Mouse (Mus musculus) stomach, postnatal 0 days (tissue): Measurements from ENCODE around the gene Gm10310. TPM values are rescaled to one million over a fixed set of nuclear protein-coding genes. Genes with fewer than 3 reads are reported as not detected.
"Not testable (repeated sequence)": the region's sequence is repeated elsewhere in the genome, so short reads cannot be mapped to it uniquely, and the experiment has no call there.

ENCODE experiments used
- ATAC-seq: fragments of 200-750 bp; cut with Nextera tagmentation; 2 replicates; pipeline ENCODE4 v1.8.0; 2017; ENCODE audit not compliant: low FRiP score, low TSS enrichment
- DNase-seq: peaks from one replicate; pipeline ENCODE4 v3.0.0-alpha.2; 2016; ENCODE audit warnings: low spot score
- H3K27ac ChIP-seq: fragments of 300-500 bp; sonication (generic); replicated peaks from 2 replicates; pipeline ENCODE4 v1.5.1; 2014; ENCODE audit warnings: mild to moderate bottlenecking, control low read depth
- H3K27me3 ChIP-seq: fragments of 300-500 bp; sonication (generic); 2 replicates; pipeline ENCODE4 v1.6.1; 2014; ENCODE audit warnings: low read length; ENCODE audit not compliant: control insufficient read depth, insufficient read depth
- H3K36me3 ChIP-seq: fragments of 300-500 bp; sonication (generic); 2 replicates; pipeline ENCODE4 v1.6.1; 2014; ENCODE audit warnings: low read length, mixed read lengths; ENCODE audit not compliant: control insufficient read depth, insufficient read depth
- H3K4me1 ChIP-seq: fragments of 300-500 bp; sonication (generic); replicated peaks from 2 replicates; pipeline ENCODE4 v1.6.1; 2014; ENCODE audit warnings: antibody characterized with exemption; ENCODE audit not compliant: control insufficient read depth, insufficient read depth
- H3K4me2 ChIP-seq: fragments of 300-500 bp; sonication (generic); replicated peaks from 2 replicates; pipeline ENCODE4 v1.6.1; 2014; ENCODE audit warnings: low read depth, mild to moderate bottlenecking, control low read depth, moderate library complexity
- H3K4me3 ChIP-seq: fragments of 300-500 bp; sonication (generic); 2 replicates; pipeline ENCODE4 v1.5.1; 2014; ENCODE audit warnings: low read depth, low read length, control low read depth
- H3K9ac ChIP-seq: fragments of 300-500 bp; sonication (generic); 2 replicates; pipeline ENCODE4 v1.6.1; 2014; ENCODE audit warnings: mild to moderate bottlenecking, low read length, control low read depth, mixed read lengths
- H3K9me3 ChIP-seq: fragments of 300-500 bp; sonication (generic); 2 replicates; pipeline ENCODE4 v1.6.1; 2016; ENCODE audit warnings: low read length; ENCODE audit not compliant: control insufficient read depth
- CTCF ChIP-seq: IDR thresholded peaks from 2 replicates; pipeline ENCODE4 v1.5.1; 2016; ENCODE audit warnings: antibody characterized with exemption, low read depth, mild to moderate bottlenecking, moderate library complexity
- EP300 ChIP-seq: optimal IDR thresholded peaks from 2 replicates; pipeline ENCODE3; 2016; ENCODE audit warnings: antibody characterized with exemption
- WGBS: fragments of 180-500 bp; shearing (Covaris S2); extraction: QIAGEN DNeasy Blood & Tissue Kit; methylation state at CpG from one replicate; pipeline ENCODE4 v1.1.7; 2014; 5-methylcytosine and 5-hydroxymethylcytosine counted together
- polyA plus RNA-seq: library from polyadenylated mRNA; unstranded; fragments of >200 nt; fragmentation: Nextera tagmentation; extraction: Ambion mirVana; gene quantifications from 2 replicates; pipeline ENCODE4 v1.2.1, GENCODE M21; 2015

Gene Gm10310
- 0.02 TPM in 1 of 2 replicates, not detected in the other for polyA plus RNA-seq

DNA sequence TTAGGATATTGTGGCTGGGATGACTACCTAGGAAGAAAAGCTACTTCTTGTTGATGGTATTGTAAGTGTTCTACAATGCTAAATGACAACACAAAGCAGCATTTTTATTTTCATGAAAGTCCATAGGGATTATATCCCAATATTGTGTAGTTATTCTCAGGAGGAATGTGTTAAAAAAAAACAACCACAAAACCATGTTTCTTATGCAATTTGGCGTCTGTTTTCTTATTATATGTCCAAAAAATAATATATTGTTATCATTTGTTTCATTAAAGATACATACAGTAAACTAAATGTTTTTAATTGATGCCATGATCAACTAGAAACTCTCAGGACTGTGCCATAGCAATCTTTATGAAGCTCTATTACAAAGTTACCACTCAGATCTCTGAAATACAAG is at the start of gene Gm10310:
TSS of gene Gm10310 (minus strand) at position 101 of the 400 bp plus-strand sequence.
- not testable (repeated sequence) for DNase-seq, H3K9ac ChIP-seq, H3K36me3 ChIP-seq, ATAC-seq, H3K4me1 ChIP-seq, H3K4me3 ChIP-seq, H3K9me3 ChIP-seq, H3K27me3 ChIP-seq, H3K4me2 ChIP-seq, H3K27ac ChIP-seq
- WGBS, result no CpG with 5 or more reads among the region's 1 CpGs

GRCm38 (mm10) chr10:130030048-130030447 is 45.2 kb upstream of the Gm10310 start, which contains the start of gene Olfr821:
Gene Olfr821 (plus strand): TSS chr10:130030348.
- Histone ChIP-seq H3K9ac (no peak within 1 kb of the TSS), H3K4me2 (no peak within 1 kb of the TSS), H3K4me3 (no peak within 1 kb of the TSS), H3K36me3 (no peaks in the 10 kb centered on the region), H3K9me3 (no peaks in the 10 kb centered on the region), H3K27me3 (no peaks in the 10 kb centered on the region), H3K4me1 (no peaks in the 10 kb centered on the region), H3K27ac (no peak within 1 kb of the TSS)
- TF ChIP-seq CTCF, result no peak
- TF ChIP-seq EP300, result no peak
- DNase-seq (no peak), ATAC-seq (no peak)

- no peak for TF ChIP-seq CTCF
- TF ChIP-seq EP300, result no peak
These were observed 27.5 kb upstream of the Gm10310 start, which contains the start of gene Olfr820 for GRCm38 (mm10) chr10:130012321-130012720. Gene Olfr820 (plus strand): TSS chr10:130012621.

DNA sequence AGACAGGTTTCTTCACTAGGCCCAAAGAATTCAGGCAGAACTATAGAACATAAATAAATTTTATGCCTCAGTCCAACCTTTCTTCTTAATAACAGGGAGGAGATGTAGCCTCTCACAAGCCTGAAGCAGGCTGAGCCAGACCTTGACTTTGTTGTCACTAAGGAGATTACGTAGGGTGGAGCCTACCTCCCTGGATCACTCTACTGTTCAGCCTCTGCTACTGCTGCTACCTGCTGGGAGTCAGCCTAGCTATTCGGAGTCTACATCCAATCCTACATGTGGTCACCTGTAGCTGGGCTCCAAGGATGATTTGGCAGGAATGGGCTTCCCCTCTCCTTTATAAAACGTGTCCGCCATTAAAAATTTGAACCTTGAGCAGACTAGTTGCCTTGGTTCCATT is 20.5 kb upstream of the Gm10310 start:
- H3K27me3 ChIP-seq, H3K4me2 ChIP-seq, H3K27ac ChIP-seq, H3K4me3 ChIP-seq, H3K9ac ChIP-seq, H3K9me3 ChIP-seq, H3K4me1 ChIP-seq, ATAC-seq, H3K36me3 ChIP-seq, DNase-seq: not testable (repeated sequence)
- 84% methylated on average over 4 of the region's 4 CpGs for WGBS

More at GRCm38 (mm10) chr10:130012321-130012720, 27.5 kb upstream of the Gm10310 start, which contains the start of gene Olfr820:
- no peaks in the 10 kb centered on the region for H3K9me3 ChIP-seq
- no peaks in the 10 kb centered on the region for H3K27me3 ChIP-seq
- H3K9ac ChIP-seq, result no peak within 1 kb of the TSS
- no peak for DNase-seq
- H3K4me1 ChIP-seq, result no peaks in the 10 kb centered on the region
- no peaks in the 10 kb centered on the region for H3K36me3 ChIP-seq
- ATAC-seq, result no peak
- no peak within 1 kb of the TSS for H3K4me2 ChIP-seq
- no peak within 1 kb of the TSS for H3K4me3 ChIP-seq
- H3K27ac ChIP-seq, result no peak within 1 kb of the TSS

DNA sequence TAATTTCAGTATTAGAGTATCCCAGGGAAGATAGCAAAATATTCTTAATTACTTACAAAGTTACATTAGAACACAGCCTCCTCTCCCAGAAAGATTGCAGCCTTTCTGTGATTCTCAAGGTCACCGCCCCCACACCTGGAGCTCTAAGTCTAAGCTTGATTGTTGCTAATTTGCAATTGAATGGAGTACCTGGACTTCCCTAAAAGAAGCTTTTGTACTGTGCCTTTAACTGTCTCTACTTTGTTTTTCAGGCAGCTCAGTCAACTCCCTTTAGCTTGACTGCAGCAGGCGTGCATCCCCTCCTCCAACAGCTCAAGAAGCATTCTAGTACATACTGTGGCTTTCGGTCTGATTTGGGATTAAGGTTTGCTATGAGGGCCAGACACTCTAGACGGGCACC is 19.2 kb upstream of the Gm10310 start:
- 86% methylated on average over 4 of the region's 4 CpGs for WGBS
- not testable (repeated sequence) for DNase-seq, ATAC-seq

GRCm38 (mm10) chr10:129981867-129982266 is 3.0 kb downstream of the Gm10310 start:
- no CpG with 5 or more reads among the region's 3 CpGs for WGBS
- not testable (repeated sequence) for H3K36me3 ChIP-seq, H3K9me3 ChIP-seq

More for the DNA sequence above, 19.2 kb upstream of the Gm10310 start:
- H3K4me1 ChIP-seq, H3K9ac ChIP-seq, H3K9me3 ChIP-seq, H3K27me3 ChIP-seq, H3K36me3 ChIP-seq, H3K4me2 ChIP-seq, H3K4me3 ChIP-seq, H3K27ac ChIP-seq: not testable (repeated sequence)

GRCm38 (mm10) chr10:129976040-129976439 is 8.8 kb downstream of the Gm10310 start, which contains the start of gene Olfr247:
Gene Olfr247 (minus strand): TSS chr10:129976140.
- not testable (repeated sequence) for H3K36me3 ChIP-seq, H3K4me3 ChIP-seq, H3K27me3 ChIP-seq, H3K9me3 ChIP-seq, ATAC-seq, H3K9ac ChIP-seq, DNase-seq, H3K27ac ChIP-seq, H3K4me1 ChIP-seq, H3K4me2 ChIP-seq
- WGBS, result no CpG with 5 or more reads among the region's 2 CpGs

More at GRCm38 (mm10) chr10:129981867-129982266, 3.0 kb downstream of the Gm10310 start:
- not testable (repeated sequence) for H3K4me3 ChIP-seq, DNase-seq, H3K27me3 ChIP-seq, H3K9ac ChIP-seq, ATAC-seq, H3K27ac ChIP-seq, H3K4me1 ChIP-seq, H3K4me2 ChIP-seq

- ATAC-seq, H3K27me3 ChIP-seq, H3K4me3 ChIP-seq, DNase-seq, H3K27ac ChIP-seq, H3K9me3 ChIP-seq, H3K36me3 ChIP-seq, H3K4me2 ChIP-seq, H3K4me1 ChIP-seq, H3K9ac ChIP-seq: not testable (repeated sequence)
- no CpG with 5 or more reads among the region's 3 CpGs for WGBS
These were observed 11.9 kb downstream of the Gm10310 start for GRCm38 (mm10) chr10:129972994-129973393.

DNA sequence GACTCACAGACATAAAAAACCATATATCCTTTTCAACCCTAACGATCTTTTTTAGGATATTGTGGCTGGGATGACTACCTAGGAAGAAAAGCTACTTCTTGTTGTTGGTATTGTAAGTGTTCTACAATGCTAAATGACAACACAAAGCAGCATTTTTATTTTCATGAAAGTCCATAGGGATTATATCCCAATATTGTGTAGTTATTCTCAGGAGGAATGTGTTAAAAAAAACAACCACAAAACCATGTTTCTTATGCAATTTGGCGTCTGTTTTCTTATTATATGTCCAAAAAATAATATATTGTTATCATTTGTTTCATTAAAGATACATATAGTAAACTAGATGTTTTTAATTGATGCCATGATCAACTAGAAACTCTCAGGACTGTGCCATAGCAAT is 17.7 kb downstream of the Gm10310 start, which contains the start of gene Olfr819:
TSS of gene Olfr819 (minus strand) at position 101 of the 400 bp plus-strand sequence.
- H3K4me1 ChIP-seq, H3K9ac ChIP-seq, H3K27me3 ChIP-seq, H3K36me3 ChIP-seq, ATAC-seq, DNase-seq, H3K4me2 ChIP-seq, H3K4me3 ChIP-seq, H3K9me3 ChIP-seq, H3K27ac ChIP-seq: not testable (repeated sequence)
- WGBS, result 70% methylated on average over 2 of the region's 2 CpGs
